Mouse (Mus musculus) lung, adult 2 months (tissue): ENCODE measurements around the gene Ube2c.

Source experiments
- CTCF ChIP-seq: fragments of 200-500 bp; IDR thresholded peaks from 2 replicates; pipeline ENCODE4 v1.5.1; 2011; ENCODE audit warnings: mild to moderate bottlenecking, low read length, control low read depth; ENCODE audit not compliant: insufficient read depth
- POLR2A ChIP-seq: fragments of 200-500 bp; IDR thresholded peaks from 2 replicates; pipeline ENCODE4 v1.6.1; 2011; ENCODE audit warnings: low read depth, mild to moderate bottlenecking, control low read depth, low read length, borderline replicate concordance; ENCODE audit errors: extremely low read depth

- TF ChIP-seq CTCF = no peak
- no peak for TF ChIP-seq POLR2A
These were observed 9.1 kb downstream of the Ube2c start for GRCm38 (mm10) chr2:164778809-164779208.
